Mouse (Mus musculus): ENCODE measurements around the gene Impdh1.
A peak's percentile ranks its signal among the peaks of the same experiment; 100 is the strongest.

- peak; percentile 89 for TF ChIP-seq CTCF (conservative IDR thresholded peaks at IDR 0.05; ENCODE audit: insufficient read depth, insufficient read length, low read depth, low read length)
- no peak for TF ChIP-seq POLR2A (IDR thresholded peaks at IDR 0.05; ENCODE audit: low read depth, low read length)
Measured at GRCm38 (mm10) chr6:29234272-29234671, 18.1 kb upstream of the Impdh1 start.
